Mouse (Mus musculus): ENCODE measurements at regions not wholly inside any gene's neighbourhood (a gene's known extent, or its start where the extent isn't known, plus 50 kb on each side); places are given as distances from the start of the nearest gene placed in this dataset.

DNA sequence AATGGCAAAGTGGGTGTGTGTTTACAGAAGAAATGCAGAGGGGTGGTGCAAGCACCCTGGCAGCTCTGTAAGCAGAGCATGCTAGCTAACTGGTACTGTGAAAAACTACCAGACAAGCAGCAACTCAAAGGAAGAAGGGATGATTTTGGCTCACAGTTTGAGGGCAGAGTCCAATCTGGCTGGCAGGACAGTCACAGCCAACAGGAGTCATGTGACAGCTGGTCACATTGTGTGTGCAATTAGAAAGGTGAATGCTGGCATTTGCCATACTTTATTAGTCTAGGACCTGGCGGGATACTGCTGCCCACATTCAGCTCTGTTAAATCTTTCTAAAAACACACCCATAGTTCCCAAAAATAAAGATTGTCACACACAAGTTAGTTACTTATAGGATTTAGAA is 566.4 kb downstream of the Hs3st4 start:
- no peak overlapping the region for H3K4me2 ChIP-seq (ENCODE audit: low read depth, low read length)
- H3K27ac ChIP-seq (ENCODE audit: low read depth): no peak overlapping the region
- WGBS (ENCODE audit: insufficient replicate concordance): 62% methylated on average over 1 of the region's 1 CpGs
- peak; percentile 55; the same call in 1 of the 2 replicates for ATAC-seq
- H3K27me3 ChIP-seq (ENCODE audit: insufficient read depth, low read length): no peaks in the 10 kb centered on the region
- no peak overlapping the region for H3K9ac ChIP-seq (replicated peaks)
- no peaks in the 10 kb centered on the region for H3K36me3 ChIP-seq (replicated peaks; ENCODE audit: insufficient read depth, low read length)
- no peaks in the 10 kb centered on the region for H3K4me1 ChIP-seq (ENCODE audit: insufficient read depth)
- no peak for TF ChIP-seq CTCF (IDR thresholded peaks at IDR 0.05; ENCODE audit: low read depth)
- no peak for TF ChIP-seq EP300 (IDR thresholded peaks at IDR 0.05; ENCODE audit: low read depth)
- no peak overlapping the region for H3K4me3 ChIP-seq (ENCODE audit: low read depth, low read length)
- peak; percentile 13 for DNase-seq
- no peaks in the 10 kb centered on the region for H3K9me3 ChIP-seq (ENCODE audit: low read length)

GRCm38 (mm10) chr7:124557213-124557612 is 574.5 kb downstream of the Hs3st4 start:
- H3K9me3 ChIP-seq (ENCODE audit: low read length): no peaks in the 10 kb centered on the region
- H3K36me3 ChIP-seq (replicated peaks; ENCODE audit: insufficient read depth, low read length): no peaks in the 10 kb centered on the region
- no peaks in the 10 kb centered on the region for H3K27me3 ChIP-seq (ENCODE audit: insufficient read depth, low read length)
- TF ChIP-seq EP300 (IDR thresholded peaks at IDR 0.05; ENCODE audit: low read depth): no peak
- TF ChIP-seq CTCF (IDR thresholded peaks at IDR 0.05; ENCODE audit: low read depth): no peak
- H3K4me3 ChIP-seq (ENCODE audit: low read depth, low read length): no peak overlapping the region
- DNase-seq: no peak
- H3K4me2 ChIP-seq (ENCODE audit: low read depth, low read length): no peak overlapping the region
- no peak overlapping the region for H3K27ac ChIP-seq (ENCODE audit: low read depth)
- ATAC-seq: no peak
- H3K4me1 ChIP-seq (ENCODE audit: insufficient read depth): no peaks in the 10 kb centered on the region
- no peak overlapping the region for H3K9ac ChIP-seq (replicated peaks)

- no peaks in the 10 kb centered on the region for H3K36me3 ChIP-seq (replicated peaks; ENCODE audit: insufficient read depth, low read length)
- H3K4me1 ChIP-seq (ENCODE audit: insufficient read depth): no peaks in the 10 kb centered on the region
- no peaks in the 10 kb centered on the region for H3K27me3 ChIP-seq (ENCODE audit: insufficient read depth, low read length)
- H3K9me3 ChIP-seq (ENCODE audit: low read length): no peaks in the 10 kb centered on the region
- no peak overlapping the region for H3K9ac ChIP-seq (replicated peaks)
- TF ChIP-seq CTCF (IDR thresholded peaks at IDR 0.05; ENCODE audit: low read depth) (no peak), EP300 (IDR thresholded peaks at IDR 0.05; ENCODE audit: low read depth) (no peak)
- no peak overlapping the region for H3K4me2 ChIP-seq (ENCODE audit: low read depth, low read length)
- no peak overlapping the region for H3K4me3 ChIP-seq (ENCODE audit: low read depth, low read length)
- ATAC-seq: no peak
- DNase-seq: no peak
- H3K27ac ChIP-seq (ENCODE audit: low read depth): no peak overlapping the region
Observed at GRCm38 (mm10) chr7:124570804-124571203, 588.1 kb downstream of the Hs3st4 start.

- ATAC-seq (no peak), DNase-seq (no peak)
- H3K9ac ChIP-seq (replicated peaks): no peak overlapping the region
- no peaks in the 10 kb centered on the region for H3K9me3 ChIP-seq (ENCODE audit: low read length)
- 69% methylated on average over 5 of the region's 5 CpGs for WGBS (ENCODE audit: insufficient replicate concordance)
- H3K4me1 ChIP-seq (ENCODE audit: insufficient read depth): no peaks in the 10 kb centered on the region
- H3K36me3 ChIP-seq (replicated peaks; ENCODE audit: insufficient read depth, low read length): no peaks in the 10 kb centered on the region
- TF ChIP-seq CTCF (IDR thresholded peaks at IDR 0.05; ENCODE audit: low read depth): no peak
- TF ChIP-seq EP300 (IDR thresholded peaks at IDR 0.05; ENCODE audit: low read depth): no peak
- no peak overlapping the region for H3K4me3 ChIP-seq (ENCODE audit: low read depth, low read length)
- no peak overlapping the region for H3K4me2 ChIP-seq (ENCODE audit: low read depth, low read length)
- H3K27me3 ChIP-seq (ENCODE audit: insufficient read depth, low read length): no peaks in the 10 kb centered on the region
- H3K27ac ChIP-seq (ENCODE audit: low read depth): no peak overlapping the region
Observed at GRCm38 (mm10) chr7:124573666-124574065, 591.0 kb downstream of the Hs3st4 start.

- Histone ChIP-seq H3K36me3 (replicated peaks; ENCODE audit: insufficient read depth, low read length) (no peaks in the 10 kb centered on the region), H3K4me1 (ENCODE audit: insufficient read depth) (no peaks in the 10 kb centered on the region), H3K27me3 (ENCODE audit: insufficient read depth, low read length) (no peaks in the 10 kb centered on the region), H3K4me3 (ENCODE audit: low read depth, low read length) (no peak overlapping the region), H3K9ac (replicated peaks) (no peak overlapping the region), H3K4me2 (ENCODE audit: low read depth, low read length) (no peak overlapping the region), H3K9me3 (ENCODE audit: low read length) (no peaks in the 10 kb centered on the region), H3K27ac (ENCODE audit: low read depth) (no peak overlapping the region)
- DNase-seq: no peak
- TF ChIP-seq CTCF (IDR thresholded peaks at IDR 0.05; ENCODE audit: low read depth) (no peak), EP300 (IDR thresholded peaks at IDR 0.05; ENCODE audit: low read depth) (no peak)
- no peak for ATAC-seq
- WGBS (ENCODE audit: insufficient replicate concordance): 56% methylated on average over 2 of the region's 2 CpGs
Observed at GRCm38 (mm10) chr7:124581342-124581741, 598.7 kb downstream of the Hs3st4 start.

- 50% methylated on average over 1 of the region's 1 CpGs for WGBS (ENCODE audit: insufficient replicate concordance)
Observed at GRCm38 (mm10) chr7:124585296-124585695, 602.6 kb downstream of the Hs3st4 start.

GRCm38 (mm10) chr7:124591369-124591768 is 608.7 kb downstream of the Hs3st4 start:
- DNase-seq (no peak), ATAC-seq (no peak)
- TF ChIP-seq CTCF (IDR thresholded peaks at IDR 0.05; ENCODE audit: low read depth): no peak
- Histone ChIP-seq H3K9me3 (ENCODE audit: low read length) (no peaks in the 10 kb centered on the region), H3K9ac (replicated peaks) (no peak overlapping the region), H3K4me3 (ENCODE audit: low read depth, low read length) (no peak overlapping the region), H3K36me3 (replicated peaks; ENCODE audit: insufficient read depth, low read length) (no peaks in the 10 kb centered on the region), H3K27ac (ENCODE audit: low read depth) (no peak overlapping the region), H3K27me3 (ENCODE audit: insufficient read depth, low read length) (no peaks in the 10 kb centered on the region), H3K4me2 (ENCODE audit: low read depth, low read length) (no peak overlapping the region), H3K4me1 (ENCODE audit: insufficient read depth) (no peaks in the 10 kb centered on the region)

More at GRCm38 (mm10) chr7:124585296-124585695, 602.6 kb downstream of the Hs3st4 start:
- H3K27ac ChIP-seq (ENCODE audit: low read depth): no peak overlapping the region
- H3K9me3 ChIP-seq (ENCODE audit: low read length): no peaks in the 10 kb centered on the region
- H3K4me1 ChIP-seq (ENCODE audit: insufficient read depth): no peaks in the 10 kb centered on the region
- no peak for ATAC-seq
- no peak overlapping the region for H3K4me2 ChIP-seq (ENCODE audit: low read depth, low read length)
- no peaks in the 10 kb centered on the region for H3K27me3 ChIP-seq (ENCODE audit: insufficient read depth, low read length)
- DNase-seq: no peak
- no peak for TF ChIP-seq EP300 (IDR thresholded peaks at IDR 0.05; ENCODE audit: low read depth)
- TF ChIP-seq CTCF (IDR thresholded peaks at IDR 0.05; ENCODE audit: low read depth): no peak
- H3K4me3 ChIP-seq (ENCODE audit: low read depth, low read length): no peak overlapping the region
- H3K36me3 ChIP-seq (replicated peaks; ENCODE audit: insufficient read depth, low read length): no peaks in the 10 kb centered on the region
- no peak overlapping the region for H3K9ac ChIP-seq (replicated peaks)

Data from liver, postnatal 0 days (tissue).